1 mouse cellular context compared by ENCODE assay signal in the genomic region with DNA sequence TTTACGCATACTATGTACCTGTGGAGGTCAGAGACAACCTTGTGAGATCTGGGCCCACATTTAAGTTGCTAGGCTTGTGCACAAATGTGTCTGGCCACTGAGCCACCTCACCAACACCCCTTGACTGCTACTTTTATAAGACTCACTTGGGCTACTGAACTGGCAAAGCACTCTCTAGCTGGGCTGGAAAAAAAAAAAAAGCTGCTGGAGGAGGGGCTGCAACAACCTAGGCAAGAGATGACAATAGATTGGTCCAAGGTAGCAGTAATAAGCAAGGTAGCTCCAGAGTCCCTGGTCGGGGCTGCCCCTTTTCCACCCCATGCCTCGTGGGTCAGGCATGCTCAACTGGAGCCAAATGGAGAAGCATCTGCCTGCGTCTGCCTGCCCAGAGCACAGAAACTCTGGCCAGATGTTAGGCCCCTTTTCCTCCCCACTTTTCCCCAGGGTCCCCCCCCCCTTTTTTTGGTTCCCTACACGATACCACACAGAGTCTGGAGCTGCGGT.
TF ChIP-seq lines count a peak whose summit lies in the region.

No protein-coding gene starts in this region.

TF ChIP-seq in CH12.LX, 34 proteins besides CTCF, POLR2A, EP300 and RAD21 (continued from another document):
- no peak for TF ChIP-seq E2F4 (IDR thresholded peaks at IDR 0.05; ENCODE audit: insufficient replicate concordance, low read depth, low read length)
- TF ChIP-seq ELF1 (IDR thresholded peaks at IDR 0.05; ENCODE audit: low read depth, low read length): no peak
- peak; percentile 90 for TF ChIP-seq ZNF384 (IDR thresholded peaks at IDR 0.05; ENCODE audit: low read depth, low read length)
- no peak; the same call in 1 of the 2 replicates for TF ChIP-seq TCF12 (IDR thresholded peaks at IDR 0.05; ENCODE audit: low read depth, low read length)
- no peak for TF ChIP-seq NELFE (IDR thresholded peaks at IDR 0.05; ENCODE audit: low read depth, low read length)
- TF ChIP-seq BHLHE40 (IDR thresholded peaks at IDR 0.05; ENCODE audit: low read depth, low read length): peak; percentile 23; the same call in 1 of the 2 replicates
- no peak for TF ChIP-seq USF2 (conservative IDR thresholded peaks at IDR 0.05; ENCODE audit: low read depth, low read length)
- no peak for TF ChIP-seq RCOR1 (conservative IDR thresholded peaks at IDR 0.05; ENCODE audit: low read depth, low read length)
- no peak for TF ChIP-seq ETS1 (conservative IDR thresholded peaks at IDR 0.05; ENCODE audit: low read depth, low read length)
- TF ChIP-seq CHD1 (IDR thresholded peaks at IDR 0.05; ENCODE audit: low read depth, low read length): no peak
- no peak for TF ChIP-seq PAX5 (IDR thresholded peaks at IDR 0.05; ENCODE audit: low read length)
- no peak for TF ChIP-seq GABPA (IDR thresholded peaks at IDR 0.05; ENCODE audit: insufficient replicate concordance, low read depth, low read length)
- TF ChIP-seq HCFC1 (IDR thresholded peaks at IDR 0.05; ENCODE audit: low read depth, low read length): no peak
